In the genomic region with DNA sequence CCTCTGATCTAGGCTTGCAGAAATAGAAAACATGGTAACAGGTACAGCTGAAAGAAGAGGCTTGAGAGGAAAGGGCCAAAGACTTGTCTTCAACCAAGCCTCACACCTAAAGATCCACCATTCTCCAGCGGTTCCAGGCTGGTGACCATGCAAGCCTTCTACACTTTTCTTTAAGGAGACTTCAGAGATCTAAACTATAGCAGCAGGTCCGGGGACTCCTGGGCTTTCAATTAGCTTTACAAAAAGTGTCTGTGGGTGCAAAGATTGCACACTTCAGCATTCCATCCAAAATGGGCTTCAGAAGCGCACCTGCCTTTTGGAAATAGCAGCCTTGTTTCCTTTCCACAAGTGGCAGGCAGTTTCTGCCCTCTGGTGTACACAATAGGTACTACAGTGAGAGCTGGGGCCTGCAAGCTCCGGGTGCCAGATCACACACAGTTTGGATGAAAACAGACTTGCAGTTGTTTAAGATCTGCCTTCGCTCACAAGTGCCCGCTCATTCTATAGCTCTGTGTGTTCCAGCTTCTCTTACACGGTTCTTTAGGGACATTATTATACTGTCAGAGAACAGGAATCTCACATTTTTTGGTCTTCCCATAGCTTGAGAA, we compare ENCODE assay signal across 8 mouse cellular contexts. TPM values are rescaled to one million over a fixed set of nuclear protein-coding genes. Genes with fewer than 3 reads are reported as not detected.
DNase-seq lines count a peak whose midpoint lies in the region; ATAC-seq and TF ChIP-seq lines count a peak whose summit lies in the region.

No protein-coding gene starts in this region.

- TF ChIP-seq CTCF in testis, adult 2 months (IDR thresholded peaks at IDR 0.05; ENCODE audit: control insufficient read depth, insufficient read depth, insufficient replicate concordance, low read depth, low read length): peak; percentile 44; the same call in 1 of the 2 replicates

- no peak overlapping the region for H3K9ac ChIP-seq in limb, embryonic 13.5 days

- H3K4me1 ChIP-seq in embryonic facial prominence, embryonic 10.5 days: no peaks in the 10 kb centered on the region
- H3K4me1 ChIP-seq in limb, embryonic 13.5 days: peaks cover 8% of the 10 kb centered on the region; the same call in 1 of the 2 replicates
- H3K4me1 ChIP-seq in testis, adult 2 months (ENCODE audit: control insufficient read depth, insufficient read depth, low read length): no peaks in the 10 kb centered on the region

- H3K27me3 ChIP-seq in embryonic facial prominence, embryonic 10.5 days (replicated peaks; ENCODE audit: low read depth, poor library complexity, severe bottlenecking): no peaks in the 10 kb centered on the region
- no peaks in the 10 kb centered on the region for H3K27me3 ChIP-seq in limb, embryonic 13.5 days
- H3K27me3 ChIP-seq in testis, adult 2 months (ENCODE audit: control insufficient read depth, insufficient read depth, low read length): no peaks in the 10 kb centered on the region

- no peak for TF ChIP-seq POLR2A in testis, adult 2 months (IDR thresholded peaks at IDR 0.05; ENCODE audit: control insufficient read depth, low read depth, low read length)

- no peak overlapping the region for H3K4me3 ChIP-seq in embryonic facial prominence, embryonic 10.5 days
- no peak overlapping the region for H3K4me3 ChIP-seq in limb, embryonic 13.5 days
- no peak overlapping the region for H3K4me3 ChIP-seq in testis, adult 2 months (ENCODE audit: control insufficient read depth, low read depth, low read length)

- H3K27ac ChIP-seq in embryonic facial prominence, embryonic 10.5 days (replicated peaks): no peak overlapping the region
- no peak overlapping the region for H3K27ac ChIP-seq in limb, embryonic 13.5 days
- H3K27ac ChIP-seq in testis, adult 2 months (ENCODE audit: control insufficient read depth, insufficient read depth, low read depth, low read length): no peak overlapping the region

- no peak overlapping the region for H3K4me2 ChIP-seq in limb, embryonic 13.5 days (replicated peaks)

- 0 out of 2 replicates have a peak, but pooled peaks have one; percentile 11 for ATAC-seq in limb, embryonic 13.5 days (ENCODE audit: low FRiP score, low read depth)

- H3K9me3 ChIP-seq in embryonic facial prominence, embryonic 10.5 days: no peaks in the 10 kb centered on the region
- no peaks in the 10 kb centered on the region for H3K9me3 ChIP-seq in limb, embryonic 13.5 days

- DNase-seq in A20 (ENCODE audit: low read depth, low spot score): peak; percentile 72
- DNase-seq in adrenal gland, adult 18-20 months (ENCODE audit: low spot score in 2 of 2): peak; percentile 46 to 48
- peak; percentile 62 for DNase-seq in embryonic facial prominence, embryonic 10.5 days (ENCODE audit: low spot score)
- peak; percentile 75 for DNase-seq in heart, adult 8-10 months (ENCODE audit: low spot score)
- peak; percentile 74 for DNase-seq in kidney, adult 9 months
- DNase-seq in neural tube, embryonic 10.5 days (ENCODE audit: extremely low spot score, low spot score): peak; percentile 61

- peaks cover 40% of the 10 kb centered on the region for H3K36me3 ChIP-seq in embryonic facial prominence, embryonic 10.5 days (replicated peaks)
- H3K36me3 ChIP-seq in limb, embryonic 13.5 days: peaks cover 30% of the 10 kb centered on the region
- no peaks in the 10 kb centered on the region for H3K36me3 ChIP-seq in testis, adult 2 months (ENCODE audit: control insufficient read depth, insufficient read depth, low read length)

- WGBS in embryonic facial prominence, embryonic 10.5 days: 53% methylated on average over 7 of the region's 7 CpGs
- 49% methylated on average over 7 of the region's 7 CpGs for WGBS in limb, embryonic 13.5 days

RNA-seq across cellular contexts. Expression of a gene that starts 0.6 kb away (rescaled TPM):
- total RNA-seq in adrenal gland, adult 18-20 months (2021): under 1 TPM in 1 of 2 experiments, not detected in 1; 0.13 TPM
- not detected in 2 replicates for polyA plus RNA-seq in embryonic facial prominence, embryonic 10.5 days (2016; fragmentation: Nextera tagmentation; extraction: Ambion mirVana)
- total RNA-seq in heart, adult 8-10 months (2022): 10 to 100 TPM; 54.6 to 69.7 (median 59.4) TPM
- 0.67 and 1.3 TPM in 2 replicates for polyA plus RNA-seq in limb, embryonic 13.5 days (2015; fragmentation: Nextera tagmentation; extraction: Ambion mirVana)
- not detected in 2 replicates for polyA plus RNA-seq in testis, adult 2 months (2012; rRNA removed)

RNA-seq across cellular contexts. Expression of a gene that starts 48.4 kb away (rescaled TPM):
- 100 to 1,000 TPM; 177 to 248 TPM for total RNA-seq in adrenal gland, adult 18-20 months (2021)
- 111 and 116 TPM in 2 replicates for polyA plus RNA-seq in embryonic facial prominence, embryonic 10.5 days (2016; fragmentation: Nextera tagmentation; extraction: Ambion mirVana)
- total RNA-seq in heart, adult 8-10 months (2022): 10 to 100 TPM; 69.0 to 89.2 (median 83.0) TPM
- 109 and 118 TPM in 2 replicates for polyA plus RNA-seq in limb, embryonic 13.5 days (2015; fragmentation: Nextera tagmentation; extraction: Ambion mirVana)
- 7.7 and 11.3 TPM in 2 replicates for polyA plus RNA-seq in testis, adult 2 months (2012; rRNA removed)
